Mouse (Mus musculus) C2C12 (cell line): ENCODE measurements around the gene Cdc37l1. TPM values are rescaled to one million over a fixed set of nuclear protein-coding genes. Genes with fewer than 3 reads are reported as not detected.
A peak's percentile ranks its signal among the peaks of the same experiment; 100 is the strongest.

Experiments
- H3K27me3 ChIP-seq: one replicate; pipeline ENCODE4 v1.6.1; 2011; ENCODE audit not compliant: control insufficient read depth, insufficient read depth, insufficient read length
- H3K36me3 ChIP-seq: one replicate; pipeline ENCODE4 v1.6.1; 2011; ENCODE audit not compliant: control insufficient read depth, insufficient read depth
- H3K4me3 ChIP-seq: one replicate; pipeline ENCODE4 v1.5.1; 2011; ENCODE audit warnings: mild to moderate bottlenecking, control low read depth; ENCODE audit not compliant: poor library complexity, insufficient read depth, severe bottlenecking
- H3K79me2 ChIP-seq: one replicate; pipeline ENCODE4 v1.6.1; 2011; ENCODE audit not compliant: control insufficient read depth, insufficient read depth
- H3K79me3 ChIP-seq: one replicate; pipeline ENCODE4 v1.6.1; 2011; ENCODE audit warnings: low read depth, control low read depth
- H3ac ChIP-seq: one replicate; pipeline ENCODE3; 2011; ENCODE audit warnings: low read depth; ENCODE audit not compliant: control insufficient read depth, insufficient read length
- CEBPB ChIP-seq: IDR thresholded peaks from one replicate; pipeline ENCODE4 v1.6.1; 2011; ENCODE audit warnings: low read depth, mild to moderate bottlenecking, control low read depth, moderate library complexity
- CTCF ChIP-seq: IDR thresholded peaks from one replicate; pipeline ENCODE4 v1.5.1; 2011; ENCODE audit not compliant: control insufficient read depth, insufficient read depth, insufficient read length
- FOSL1 ChIP-seq: IDR thresholded peaks from one replicate; pipeline ENCODE4 v1.8.0; 2011; ENCODE audit warnings: mild to moderate bottlenecking, low read length; ENCODE audit not compliant: poor library complexity, insufficient read depth, severe bottlenecking
- MAX ChIP-seq: IDR thresholded peaks from one replicate; pipeline ENCODE4 v1.6.1; 2011; ENCODE audit warnings: mild to moderate bottlenecking, control low read depth
- MYOD1 ChIP-seq: IDR thresholded peaks from one replicate; pipeline ENCODE4 v1.6.1; 2011; ENCODE audit warnings: low read depth; ENCODE audit not compliant: control insufficient read depth, insufficient read length
- MYOG ChIP-seq: IDR thresholded peaks from one replicate; pipeline ENCODE4 v1.6.1; 2011; ENCODE audit not compliant: control insufficient read depth, insufficient read length; ENCODE audit errors: extremely low read depth
- USF1 ChIP-seq: IDR thresholded peaks from one replicate; pipeline ENCODE4 v1.6.1; 2011; ENCODE audit warnings: low read depth, mild to moderate bottlenecking, control low read depth, moderate library complexity
- polyA plus RNA-seq: library from polyadenylated mRNA; unstranded; fragments of >200 nt; fragmentation: generic; extraction: Trizol; gene quantifications from one replicate; pipeline ENCODE4 v1.2.1, GENCODE M21; 2012; ENCODE audit warnings: missing spikeins

Cdc37l1 gene
- polyA plus RNA-seq, 1 experiment = 6.4 TPM

DNA sequence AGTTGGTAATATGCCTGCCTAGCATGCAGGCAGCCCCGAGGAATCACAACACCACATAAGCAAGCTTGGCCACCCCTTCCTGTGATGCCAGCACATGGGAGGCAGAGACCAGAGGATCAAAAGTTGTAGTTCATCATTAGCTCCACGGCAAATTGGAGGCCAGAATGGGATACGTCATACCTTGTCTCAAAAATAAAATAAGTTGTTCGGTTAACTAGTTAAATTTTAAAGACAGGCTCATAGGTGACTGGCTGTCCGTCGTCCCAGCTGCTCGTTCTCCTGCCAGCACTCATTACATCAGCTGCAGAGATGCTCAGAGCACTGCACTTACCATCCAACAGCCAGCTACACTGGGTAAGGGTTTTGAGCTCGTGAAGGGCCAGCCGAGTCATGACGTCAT, 47.4 kb downstream of the Cdc37l1 start:
- Histone ChIP-seq H3K79me2 (no peaks in the 10 kb centered on the region), H3K36me3 (peaks cover 4% of the 10 kb centered on the region), H3K27me3 (no peaks in the 10 kb centered on the region), H3ac (no peak overlapping the region), H3K79me3 (peaks cover 2% of the 10 kb centered on the region), H3K4me3 (no peak overlapping the region)
- no peak for TF ChIP-seq CTCF
- no peak for TF ChIP-seq USF1
- TF ChIP-seq CEBPB = no peak
- TF ChIP-seq FOSL1 = no peak
- no peak for TF ChIP-seq MYOG
- TF ChIP-seq MAX = no peak
- no peak for TF ChIP-seq MYOD1

DNA sequence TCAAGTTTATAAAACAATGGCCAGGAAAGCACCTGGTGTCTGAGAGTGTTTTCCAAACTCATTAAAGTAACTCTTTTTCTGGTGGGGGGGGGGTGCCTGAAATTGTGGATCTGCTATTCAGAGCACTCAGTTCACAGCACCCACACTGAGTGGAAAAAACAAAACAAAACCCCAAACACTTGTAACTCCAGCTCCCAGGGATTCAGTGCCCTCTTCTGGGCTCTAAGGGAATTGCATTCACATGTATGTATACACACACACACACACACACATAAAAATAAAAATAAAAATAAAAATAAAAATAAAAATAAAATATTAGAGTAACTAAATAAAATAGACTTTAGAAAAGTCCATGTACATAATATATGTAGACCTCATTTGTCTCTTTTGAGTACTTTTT, 49.2 kb downstream of the Cdc37l1 start:
- Histone ChIP-seq H3K4me3 (no peak overlapping the region), H3ac (no peak overlapping the region), H3K36me3 (peaks cover 4% of the 10 kb centered on the region), H3K79me2 (peaks cover 1% of the 10 kb centered on the region), H3K27me3 (no peaks in the 10 kb centered on the region), H3K79me3 (peaks cover 2% of the 10 kb centered on the region)
- no peak for TF ChIP-seq FOSL1
- TF ChIP-seq CTCF = no peak
- TF ChIP-seq CEBPB = no peak
- TF ChIP-seq MAX = no peak
- TF ChIP-seq MYOD1 = no peak
- TF ChIP-seq MYOG = no peak

DNA sequence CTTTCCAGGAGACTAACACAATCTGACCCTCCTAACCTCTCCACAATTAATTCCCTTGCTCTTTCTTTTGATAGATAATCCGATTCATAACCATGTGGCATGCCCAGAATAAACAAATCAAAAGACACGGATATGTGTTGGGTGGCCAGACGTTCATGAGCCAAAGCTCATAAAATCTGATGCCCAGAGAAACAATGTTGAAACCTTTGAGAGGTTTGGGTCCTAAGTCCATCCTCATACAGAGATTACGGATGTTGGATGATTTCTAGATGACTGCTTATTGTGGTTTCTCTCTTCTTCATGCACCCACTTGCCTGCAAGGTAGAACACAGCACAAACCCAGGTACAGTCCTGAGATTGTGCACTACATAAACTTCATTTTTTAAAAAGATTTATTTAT, 50.1 kb downstream of the Cdc37l1 start:
- Histone ChIP-seq H3K4me3 (no peak overlapping the region), H3K79me2 (peaks cover 5% of the 10 kb centered on the region), H3K36me3 (no peaks in the 10 kb centered on the region), H3ac (no peak overlapping the region), H3K79me3 (peaks cover 2% of the 10 kb centered on the region), H3K27me3 (no peaks in the 10 kb centered on the region)
- TF ChIP-seq USF1 (no peak), MAX (no peak), MYOD1 (no peak), MYOG (no peak), CEBPB (no peak), CTCF (no peak), FOSL1 (no peak)

DNA sequence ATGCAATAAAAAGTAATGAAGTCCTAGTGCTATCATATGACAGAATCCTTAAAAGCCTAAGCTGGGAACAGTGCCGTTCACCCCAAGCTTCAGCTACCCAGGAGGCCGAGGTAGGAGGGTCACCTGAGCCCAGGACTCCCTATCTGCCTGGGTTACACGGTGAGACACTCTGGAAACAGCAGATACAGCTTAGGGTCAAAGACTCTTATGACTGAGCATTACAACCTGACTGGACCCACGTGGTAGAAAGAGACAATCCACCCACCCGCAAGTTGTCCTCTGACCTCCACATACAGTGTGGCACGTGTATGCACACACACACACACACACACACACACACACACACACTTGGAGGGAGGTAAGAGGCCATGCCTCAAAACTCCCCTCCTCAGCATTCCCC, 52.0 kb downstream of the Cdc37l1 start:
- H3K36me3 ChIP-seq = no peaks in the 10 kb centered on the region
- TF ChIP-seq MYOD1 = no peak
- H3ac ChIP-seq = no peak overlapping the region
- H3K27me3 ChIP-seq = no peaks in the 10 kb centered on the region
- peaks cover 20% of the 10 kb centered on the region for H3K79me2 ChIP-seq
- peaks cover 2% of the 10 kb centered on the region for H3K79me3 ChIP-seq
- H3K4me3 ChIP-seq = no peak overlapping the region

DNA sequence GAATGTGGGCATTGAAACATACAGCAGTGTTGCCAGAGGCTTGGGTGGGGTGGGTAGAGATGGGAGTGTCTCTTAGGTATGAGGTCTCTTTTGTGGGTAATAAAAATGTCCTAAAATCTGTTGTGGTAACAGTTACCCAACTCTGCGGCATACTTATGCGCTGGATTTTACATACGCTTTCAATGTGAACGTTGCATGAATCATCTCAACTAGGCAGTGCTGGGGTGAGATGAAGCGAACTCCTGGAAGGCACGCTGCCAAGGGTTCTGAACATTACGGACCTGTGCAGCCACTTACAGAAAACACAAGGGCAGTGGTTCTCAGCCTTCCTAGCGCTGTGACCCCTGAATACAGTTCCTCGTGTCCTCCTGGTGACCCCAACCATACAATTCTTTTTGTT, 52.5 kb downstream of the Cdc37l1 start:
- H3ac ChIP-seq = no peak overlapping the region
- TF ChIP-seq CEBPB (peak; percentile 81), MYOD1 (no peak)
- H3K79me3 ChIP-seq = peaks cover 2% of the 10 kb centered on the region
- no peak overlapping the region for H3K4me3 ChIP-seq
- no peaks in the 10 kb centered on the region for H3K36me3 ChIP-seq
- no peaks in the 10 kb centered on the region for H3K27me3 ChIP-seq
- peaks cover 25% of the 10 kb centered on the region for H3K79me2 ChIP-seq

DNA sequence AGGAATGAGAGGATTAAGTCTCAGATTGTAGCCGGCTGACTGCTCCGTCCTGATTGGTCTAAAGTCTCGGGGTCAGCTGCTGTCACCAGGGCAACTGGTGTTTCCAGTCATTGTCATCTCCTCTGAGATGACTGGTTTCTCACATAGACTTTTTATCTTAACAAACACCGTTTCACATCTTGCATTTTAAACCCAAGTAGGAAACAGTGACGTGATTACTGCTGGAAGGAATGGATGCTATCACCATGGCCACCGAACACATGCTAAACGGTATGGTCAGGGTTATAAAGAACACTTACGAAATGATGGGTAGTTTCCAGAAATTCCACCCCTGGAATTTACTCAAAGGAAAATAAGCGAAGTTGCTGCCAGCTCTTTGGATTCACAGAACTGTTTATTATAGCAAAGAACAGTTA, 54.2 kb downstream of the Cdc37l1 start:
- TF ChIP-seq USF1 = no peak
- TF ChIP-seq CTCF = no peak
- TF ChIP-seq MAX = no peak
- TF ChIP-seq MYOD1 = no peak
- TF ChIP-seq MYOG = no peak
- no peak for TF ChIP-seq FOSL1
- TF ChIP-seq CEBPB = no peak
- no peak overlapping the region for H3K4me3 ChIP-seq
- no peak overlapping the region for H3ac ChIP-seq
- no peaks in the 10 kb centered on the region for H3K27me3 ChIP-seq
- no peaks in the 10 kb centered on the region for H3K36me3 ChIP-seq
- peaks cover 26% of the 10 kb centered on the region for H3K79me2 ChIP-seq
- H3K79me3 ChIP-seq = peaks cover 2% of the 10 kb centered on the region
